Mouse (Mus musculus) testis, postnatal 14 days (tissue): ENCODE measurements around the gene Ccdc153.
A peak's percentile ranks its signal among the peaks of the same experiment; 100 is the strongest.

Experiments
- DNase-seq: peaks from one replicate; pipeline ENCODE4 v3.0.0; 2021; ENCODE audit warnings: low spot score

Gene Ccdc153

GRCm38 (mm10) chr9:44287401-44288075 lies 47.1 kb downstream of the Ccdc153 start:
- peak; percentile 30 for DNase-seq

GRCm38 (mm10) chr9:44288076-44288958 lies 47.8 kb downstream of the Ccdc153 start, which contains the start of gene Abcg4:
Abcg4 (minus strand) TSS chr9:44288615.
- no peak for DNase-seq

- DNase-seq, result no peak
Measured at GRCm38 (mm10) chr9:44288959-44289291, 48.4 kb downstream of the Ccdc153 start.

- no peak for DNase-seq
Measured at GRCm38 (mm10) chr9:44292490-44292889, 52.0 kb downstream of the Ccdc153 start.
